Mouse (Mus musculus) megakaryocyte-erythroid progenitor cell, adult 5-6 weeks (primary cell): Measurements from ENCODE around the gene Mto1. TPM values are rescaled to one million over a fixed set of nuclear protein-coding genes. Genes with fewer than 3 reads are reported as not detected.
"Not testable (repeated sequence)": the region's sequence is repeated elsewhere in the genome, so short reads cannot be mapped to it uniquely, and the experiment has no call there.

Experiments
- ATAC-seq: replicated peaks from 2 replicates; pipeline ENCODE4 v1.8.0; 2016; ENCODE audit warnings: mild to moderate bottlenecking, inconsistent platforms; ENCODE audit not compliant: severe bottlenecking, poor library complexity, low FRiP score, low TSS enrichment
- total RNA-seq, 2 experiments: library from RNA; stranded (forward) in 1 of 2; stranded (reverse) in 1 of 2; fragments of 200-1000, 215-1000 nt in 1 of 2; fragments of >200 nt in 1 of 2; fragmentation: Nextera tagmentation in 1 of 2; gene quantifications; 2 replicates each; pipeline ENCODE4 v1.2.3; 2014 to 2017

The Mto1 gene
- total RNA-seq, 2 experiments from 2014 or later: 38.8 to 45.1 TPM

DNA sequence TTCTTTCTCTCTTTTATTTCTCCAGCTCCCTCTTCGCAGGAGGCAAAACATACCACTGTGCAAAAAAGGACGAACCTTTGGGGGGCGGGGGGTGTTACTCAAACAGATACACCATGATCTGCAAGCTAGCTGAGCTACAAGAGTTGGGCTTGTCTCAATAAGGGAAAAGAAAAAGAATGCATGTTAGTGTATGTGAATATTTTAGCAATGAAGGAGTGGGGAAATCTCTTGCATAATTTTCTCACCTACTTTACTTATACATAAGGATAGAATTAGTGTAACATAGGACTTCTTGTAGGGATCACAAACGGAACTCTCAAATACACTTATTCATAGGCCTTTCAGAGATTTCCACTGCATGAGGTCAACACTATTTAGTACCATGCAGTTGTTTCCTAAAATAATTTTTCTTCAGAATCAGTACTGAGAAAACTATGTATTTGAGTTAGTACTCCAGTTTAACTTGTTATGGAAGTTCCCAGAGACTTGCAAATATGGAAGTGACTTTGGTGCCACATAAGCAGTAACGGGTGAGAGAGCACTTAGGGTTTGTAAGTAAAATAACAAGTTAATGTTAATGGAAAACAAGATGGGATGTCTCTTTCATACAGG lies 26.9 kb downstream of the Mto1 start:
- no peak for ATAC-seq

DNA sequence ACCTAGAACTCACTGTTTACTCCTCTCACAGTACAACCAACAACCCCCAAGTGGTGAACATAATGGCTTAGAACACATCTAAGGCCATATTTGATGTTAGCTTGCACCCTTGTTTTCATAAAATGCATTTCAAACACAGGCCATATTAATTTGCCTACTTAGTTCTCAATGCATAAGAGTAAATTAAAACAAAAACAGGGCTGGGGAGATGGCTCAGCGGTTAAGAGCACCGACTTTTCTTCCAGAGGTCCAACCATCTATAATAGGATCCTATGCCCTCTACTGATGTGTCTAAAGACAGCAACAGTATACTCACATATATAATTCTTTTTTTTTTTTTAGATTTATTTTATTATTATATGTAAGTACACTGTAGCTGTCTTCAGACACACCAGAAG lies 27.4 kb downstream of the Mto1 start:
- no peak for ATAC-seq

DNA sequence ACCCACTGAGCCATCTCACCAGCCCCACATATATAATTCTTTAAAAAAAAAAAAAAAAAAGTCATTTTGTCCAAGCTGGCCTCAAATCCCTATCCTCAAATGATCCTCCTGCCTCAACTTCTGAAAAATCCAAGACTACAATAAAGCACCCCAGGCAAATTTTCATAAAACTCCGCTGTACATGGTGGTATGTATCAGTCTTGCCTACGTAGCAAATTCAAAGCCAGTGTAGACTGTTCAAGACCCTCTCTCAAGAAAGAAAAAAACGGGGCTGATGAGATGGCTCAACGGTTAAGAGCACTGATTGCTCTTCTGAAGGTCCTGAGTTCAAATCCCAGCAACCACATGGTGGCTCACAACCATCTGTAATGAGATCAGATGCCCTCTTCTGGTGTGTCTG lies 27.9 kb downstream of the Mto1 start:
- no peak for ATAC-seq

DNA sequence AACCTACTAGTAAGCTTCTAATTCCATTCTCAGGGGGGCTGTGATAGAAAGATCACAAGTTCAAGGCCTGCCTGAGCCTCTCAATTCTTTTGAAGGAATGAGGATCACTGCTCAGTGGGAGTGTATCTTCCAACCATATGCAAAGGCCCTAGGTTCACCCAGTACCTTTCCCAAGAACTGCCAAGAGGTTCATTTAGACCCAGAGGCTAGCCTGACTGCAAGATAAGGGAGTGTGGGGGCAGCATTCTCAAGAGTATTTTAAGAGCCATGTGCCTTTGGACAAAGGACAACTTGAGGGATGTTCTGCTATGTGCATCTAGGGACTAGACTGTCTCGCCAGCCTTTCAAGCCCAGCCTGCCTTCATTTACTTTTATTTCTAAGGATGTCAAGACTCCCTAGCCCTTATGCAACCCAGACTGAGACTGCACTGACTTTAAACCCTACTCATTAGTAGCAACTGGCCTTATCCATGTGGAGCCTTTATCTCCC lies 28.6 kb downstream of the Mto1 start:
- ATAC-seq: peak; percentile 12; the same call in 1 of the 2 replicates

DNA sequence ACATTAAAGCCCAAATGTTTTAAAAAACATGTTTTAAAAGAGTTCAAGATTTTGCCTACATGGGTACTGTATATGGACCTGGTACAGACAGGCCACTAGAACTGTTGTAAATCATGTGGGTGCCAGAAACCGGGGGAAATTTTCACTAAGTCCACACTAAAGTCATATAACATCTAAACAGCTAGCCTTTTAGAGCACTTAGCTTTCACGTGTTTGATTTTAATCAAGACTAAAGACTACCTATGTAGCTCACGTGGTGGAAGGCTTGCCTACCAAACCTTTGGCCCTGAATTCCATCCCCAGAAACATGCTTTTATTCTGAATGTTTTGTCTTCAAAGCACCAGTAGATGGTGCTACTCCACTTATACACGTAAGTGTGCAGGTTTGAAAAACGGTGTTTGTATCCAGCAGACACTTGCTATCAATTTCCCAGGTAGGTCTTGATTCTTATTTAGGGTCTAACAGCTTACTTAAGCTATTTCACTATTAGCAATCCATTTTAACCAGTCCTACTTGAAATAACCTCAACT lies 29.1 kb downstream of the Mto1 start:
- peak; percentile 9; the same call in 1 of the 2 replicates for ATAC-seq

DNA sequence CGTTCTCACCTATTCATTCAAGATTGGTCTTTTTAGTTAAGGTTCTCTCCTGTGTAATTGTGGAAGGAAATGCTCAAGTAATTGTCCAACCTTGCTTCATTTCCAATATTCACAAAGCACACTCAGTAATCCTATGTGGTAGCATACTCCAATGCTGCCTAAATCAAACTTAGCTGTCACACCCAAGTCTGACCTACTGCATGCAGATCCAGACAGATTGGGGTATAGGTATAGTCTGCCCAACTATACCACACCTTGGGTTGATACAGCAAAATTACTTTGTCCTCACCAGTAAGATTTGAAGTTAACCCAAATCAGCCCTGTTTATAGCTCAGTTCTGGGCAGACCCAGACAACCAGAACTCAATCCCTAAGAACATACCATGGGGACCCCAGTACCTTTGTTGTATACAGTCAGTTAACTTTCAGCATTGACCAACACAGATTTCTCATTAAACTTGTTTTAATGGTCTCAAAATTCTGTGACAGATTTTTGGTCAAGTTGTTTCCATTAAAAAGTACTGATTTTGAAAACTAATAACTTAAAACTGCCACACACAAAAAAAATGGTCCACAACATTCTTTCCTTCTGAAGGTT lies 30.1 kb downstream of the Mto1 start:
- ATAC-seq: not testable (repeated sequence)

DNA sequence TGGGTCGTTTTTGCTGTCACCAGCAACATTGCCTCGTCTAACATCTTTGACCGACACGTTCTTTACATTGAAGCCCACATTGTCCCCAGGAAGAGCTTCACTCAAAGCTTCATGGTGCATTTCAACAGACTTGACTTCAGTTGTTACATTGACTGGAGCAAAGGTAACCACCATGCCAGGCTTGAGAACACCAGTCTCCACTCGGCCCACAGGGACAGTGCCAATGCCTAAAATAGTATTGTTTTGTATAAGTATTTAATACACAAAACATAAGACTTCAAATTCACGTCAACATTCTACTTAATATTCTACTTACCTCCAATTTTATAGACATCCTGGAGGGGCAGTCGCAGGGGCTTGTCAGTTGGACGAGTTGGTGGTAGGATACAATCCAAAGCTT lies 31.3 kb downstream of the Mto1 start:
- not testable (repeated sequence) for ATAC-seq

DNA sequence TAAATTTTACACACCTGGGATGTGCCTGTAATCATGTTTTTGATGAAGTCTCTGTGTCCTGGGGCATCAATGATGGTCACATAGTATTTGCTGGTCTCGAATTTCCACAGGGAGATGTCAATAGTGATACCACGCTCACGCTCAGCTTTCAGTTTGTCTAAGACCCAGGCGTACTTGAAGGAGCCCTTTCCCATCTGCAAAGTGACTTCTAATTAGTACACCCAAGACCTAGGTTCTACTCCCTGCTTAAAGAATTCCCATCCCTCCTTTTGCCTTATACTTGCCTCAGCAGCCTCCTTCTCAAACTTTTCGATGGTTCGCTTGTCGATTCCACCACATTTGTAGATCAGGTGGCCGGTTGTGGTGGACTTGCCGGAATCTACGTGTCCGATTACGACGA lies 32.2 kb downstream of the Mto1 start:
- not testable (repeated sequence) for ATAC-seq

DNA sequence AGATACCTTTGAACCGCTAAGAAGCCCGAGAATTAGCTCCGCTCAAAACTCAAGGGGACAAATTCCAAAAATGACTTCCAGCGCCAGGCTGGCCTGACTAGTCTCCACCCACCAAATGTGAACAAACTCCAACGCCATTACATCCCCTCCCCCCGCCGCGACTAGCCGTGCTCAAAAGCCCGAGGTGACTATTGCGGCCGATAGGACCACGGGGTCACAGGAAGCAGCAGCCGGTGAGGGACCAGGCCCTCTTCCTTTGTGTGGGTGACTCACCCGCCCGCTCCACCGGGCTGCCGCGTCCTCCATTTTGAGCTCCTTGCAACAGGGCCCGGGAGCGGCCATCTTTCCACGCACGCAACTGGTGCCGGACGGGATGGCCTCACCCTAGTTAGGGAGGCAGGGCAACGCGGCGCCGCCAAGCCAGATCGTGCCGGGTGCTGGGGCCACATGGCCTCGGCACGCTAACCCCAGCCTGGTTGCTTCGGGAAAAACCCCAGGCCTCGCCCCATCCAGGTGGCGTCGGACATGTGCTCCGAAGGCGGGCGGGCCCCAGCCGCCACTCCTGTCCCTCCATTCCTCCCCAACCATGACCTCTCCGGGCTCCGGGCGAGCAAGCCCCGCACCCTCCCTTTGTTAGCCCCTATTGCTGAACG lies 32.8 kb downstream of the Mto1 start:
- peak; percentile 37 for ATAC-seq

DNA sequence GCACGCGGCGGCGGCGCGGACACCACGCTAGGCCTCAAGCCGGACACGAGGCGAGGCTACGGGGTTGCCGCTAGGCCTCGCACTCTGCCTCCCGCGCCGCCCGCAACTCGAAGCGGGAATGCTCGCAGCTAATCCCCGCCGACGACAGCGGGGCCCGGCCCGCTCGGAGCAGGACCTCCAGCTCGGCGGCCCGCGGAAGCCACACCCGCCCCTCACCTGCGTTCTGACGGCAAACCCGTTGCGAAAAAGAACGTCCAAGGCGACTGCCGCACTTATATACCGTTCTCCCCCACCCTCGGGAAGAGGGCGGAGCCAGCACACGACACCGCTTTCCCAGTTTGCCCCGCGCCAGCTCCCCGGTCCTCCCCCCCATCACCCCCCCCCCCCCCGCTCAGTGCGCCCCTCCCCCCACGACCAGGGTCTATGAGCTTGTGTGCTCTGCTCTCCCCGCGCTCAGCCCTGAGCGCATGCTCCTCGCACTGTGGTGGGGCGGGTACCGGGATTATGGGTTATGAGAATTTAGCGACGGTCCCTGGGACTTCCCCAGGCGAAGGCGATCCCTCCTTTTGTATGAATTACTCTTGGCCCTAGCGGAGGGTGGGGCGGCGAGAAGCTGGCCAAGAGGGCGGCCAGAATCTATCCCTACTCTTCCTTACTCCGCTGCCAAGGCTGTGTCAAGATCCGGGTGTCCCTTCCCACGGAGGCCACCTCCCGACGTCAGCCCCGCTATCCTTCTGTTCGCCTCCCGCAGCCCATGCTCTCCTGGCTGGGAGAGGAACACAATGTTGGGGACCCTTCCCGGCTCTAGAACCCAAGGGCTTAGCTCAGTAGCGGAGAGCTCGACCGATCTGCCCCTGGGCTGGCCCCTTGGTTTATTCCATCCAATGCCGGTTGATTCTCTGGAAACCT lies 33.7 kb downstream of the Mto1 start:
- ATAC-seq: peak; percentile 71

DNA sequence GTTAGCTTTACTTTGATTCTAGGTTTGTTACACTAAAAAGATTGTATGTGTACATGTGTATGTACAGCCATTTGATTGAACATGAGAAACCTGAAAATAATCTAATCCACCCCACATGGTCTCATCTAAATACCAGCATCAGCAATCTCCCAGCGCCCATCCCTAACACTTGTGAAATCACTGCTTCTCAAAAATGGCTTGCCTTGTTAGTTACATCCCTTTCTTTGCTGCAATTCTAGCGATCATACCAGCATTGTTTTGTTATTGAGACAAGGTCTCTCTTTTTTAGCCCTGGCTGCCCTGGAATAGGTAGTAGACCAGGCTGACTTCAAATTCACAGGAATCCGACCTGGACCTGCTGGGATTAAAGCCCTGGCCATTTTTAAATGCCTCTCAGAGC lies 34.4 kb downstream of the Mto1 start:
- no peak for ATAC-seq

DNA sequence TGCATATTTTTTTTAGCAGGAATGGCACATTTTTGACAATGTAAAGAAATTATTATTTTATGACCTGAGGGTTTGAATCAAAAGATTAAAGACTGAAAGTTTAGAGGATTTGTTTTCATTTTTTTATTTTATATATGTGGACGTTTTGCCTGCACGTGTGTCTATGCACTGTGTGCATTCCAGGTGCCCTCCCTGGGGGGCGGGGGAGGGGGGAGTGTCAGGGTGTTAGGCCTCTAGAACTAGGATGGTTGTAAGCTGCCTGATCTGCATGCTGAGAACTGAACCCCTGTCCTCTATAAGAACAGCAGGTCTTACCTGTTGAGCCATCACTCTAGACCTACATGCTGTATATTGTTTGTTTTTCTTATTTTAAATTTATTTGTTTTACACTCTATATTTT lies 36.7 kb downstream of the Mto1 start:
- ATAC-seq: no peak

DNA sequence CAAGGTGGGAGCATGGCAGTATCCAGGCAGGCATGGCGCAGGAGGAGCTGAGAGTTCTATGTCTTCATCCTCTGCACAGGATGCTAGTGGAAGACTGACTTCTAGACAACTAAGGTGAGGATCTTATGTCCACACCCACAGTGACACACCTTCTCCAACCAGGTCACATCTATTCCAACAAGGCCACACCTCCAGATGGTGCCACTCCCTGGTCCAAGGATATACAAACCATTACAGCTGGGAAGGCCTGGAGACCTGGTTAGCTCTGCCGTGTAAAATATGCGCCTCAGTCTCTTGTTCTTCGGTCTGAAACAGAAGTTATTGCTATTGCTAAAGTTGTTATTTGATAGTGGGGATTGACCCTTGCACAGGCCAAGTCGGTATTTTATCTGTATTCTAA lies 40.0 kb downstream of the Mto1 start:
- ATAC-seq: not testable (repeated sequence)

DNA sequence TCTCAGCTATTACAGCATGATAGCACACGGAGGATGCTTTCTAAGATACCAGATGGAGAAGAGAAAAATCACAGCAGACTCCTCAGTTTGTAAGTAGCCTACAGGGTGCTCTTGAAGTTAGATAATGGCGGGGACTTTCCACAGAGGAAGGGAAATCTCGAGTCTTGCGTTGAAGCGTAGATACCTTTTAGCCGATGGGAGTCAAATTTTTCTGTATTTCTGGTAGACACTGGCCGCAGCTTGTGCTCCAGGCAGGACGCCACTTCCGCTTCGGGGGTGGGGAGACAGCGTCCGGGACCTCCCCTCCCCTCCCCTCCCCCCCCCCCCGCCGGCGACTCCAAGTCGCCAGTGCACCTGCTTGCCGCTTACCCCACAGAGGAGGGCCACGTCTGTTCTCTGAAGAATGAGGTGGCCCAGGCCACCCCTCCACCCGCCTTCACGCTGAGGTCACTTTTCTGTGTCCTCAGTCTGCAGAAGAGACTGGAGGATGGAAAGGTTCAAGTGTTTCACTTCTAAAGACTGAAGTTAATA lies 40.9 kb downstream of the Mto1 start, which contains the start of gene Eef1a1:
Gene Eef1a1, minus strand, starts transcription at position 262 of the 531 bp plus-strand sequence.
- peak; percentile 58; the same call in 1 of the 2 replicates for ATAC-seq

DNA sequence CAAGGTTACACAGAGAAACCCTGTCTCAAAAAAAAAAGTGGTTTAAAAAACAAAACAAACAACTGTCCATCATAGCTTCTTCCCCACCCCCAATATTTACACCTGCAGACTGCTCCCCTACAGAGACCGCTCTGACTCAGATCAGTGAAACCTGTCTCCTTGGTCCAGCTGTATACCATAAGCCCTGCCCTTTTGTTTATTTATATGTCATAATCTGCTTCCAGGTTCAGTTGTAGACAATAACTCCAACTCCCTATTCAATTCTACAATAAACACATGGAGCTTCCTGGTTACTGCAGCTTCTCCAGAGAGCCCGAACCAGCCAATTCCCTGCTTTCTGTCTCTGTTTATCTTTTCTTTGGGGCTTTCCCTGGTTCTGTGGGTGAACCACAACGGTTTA lies 43.2 kb downstream of the Mto1 start:
- ATAC-seq: no peak

DNA sequence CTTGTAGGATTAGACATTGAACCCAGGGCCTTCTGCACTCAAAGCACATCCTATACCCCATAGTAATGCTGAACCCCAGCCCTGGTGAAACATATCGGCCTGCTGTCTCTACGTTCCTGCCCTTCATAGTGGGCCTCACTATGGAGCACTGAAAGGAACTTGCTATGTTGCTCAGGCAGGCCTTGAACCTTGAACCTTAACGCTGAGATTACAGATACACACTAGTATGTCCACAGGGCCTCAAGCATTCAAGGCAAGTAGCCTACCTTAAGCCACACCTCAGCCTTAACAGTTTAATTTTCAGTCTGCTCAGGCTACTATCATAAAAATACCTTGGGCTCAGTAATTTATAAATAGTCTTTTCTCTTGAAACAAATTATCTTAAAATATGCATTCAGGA lies 44.2 kb downstream of the Mto1 start:
- no peak for ATAC-seq

DNA sequence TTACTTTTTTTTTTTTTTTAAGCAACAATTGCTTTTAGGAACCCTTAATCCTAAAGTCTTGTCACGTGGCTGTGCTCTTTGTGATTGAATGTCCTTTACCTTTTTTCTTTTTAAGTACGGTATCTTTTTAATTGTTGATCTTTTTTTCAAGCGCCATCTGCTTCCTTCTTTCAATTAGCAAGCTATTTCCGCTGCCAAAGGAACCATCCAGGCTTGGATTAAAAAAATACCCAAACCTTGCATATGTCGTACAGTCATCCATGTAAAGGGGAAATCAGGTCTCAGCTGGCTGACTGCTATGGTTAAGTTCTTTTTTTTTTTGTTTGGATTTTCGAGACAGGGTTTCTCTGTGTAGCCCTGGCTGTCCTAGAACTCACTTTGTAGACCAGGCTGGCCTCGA lies 45.2 kb downstream of the Mto1 start:
- no peak for ATAC-seq

DNA sequence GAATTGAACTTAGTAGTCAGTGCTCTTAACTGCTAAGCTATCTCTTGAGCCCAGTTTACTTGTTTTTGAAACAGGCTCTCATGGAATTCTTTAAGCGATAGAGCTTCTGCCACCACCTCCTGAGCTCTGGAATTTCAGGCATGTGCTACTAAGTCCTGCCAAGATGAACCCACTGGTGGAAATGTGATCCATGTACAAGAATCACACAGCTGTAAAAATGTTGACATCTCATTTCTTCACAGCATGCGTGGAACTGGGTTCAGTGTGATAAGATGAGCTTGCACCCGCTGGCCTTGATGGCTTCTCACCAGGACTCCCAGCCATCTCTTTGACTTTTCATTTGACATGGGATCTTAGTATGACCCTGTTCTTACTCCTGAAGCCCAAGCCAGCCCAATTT lies 52.4 kb downstream of the Mto1 start:
- ATAC-seq: no peak

DNA sequence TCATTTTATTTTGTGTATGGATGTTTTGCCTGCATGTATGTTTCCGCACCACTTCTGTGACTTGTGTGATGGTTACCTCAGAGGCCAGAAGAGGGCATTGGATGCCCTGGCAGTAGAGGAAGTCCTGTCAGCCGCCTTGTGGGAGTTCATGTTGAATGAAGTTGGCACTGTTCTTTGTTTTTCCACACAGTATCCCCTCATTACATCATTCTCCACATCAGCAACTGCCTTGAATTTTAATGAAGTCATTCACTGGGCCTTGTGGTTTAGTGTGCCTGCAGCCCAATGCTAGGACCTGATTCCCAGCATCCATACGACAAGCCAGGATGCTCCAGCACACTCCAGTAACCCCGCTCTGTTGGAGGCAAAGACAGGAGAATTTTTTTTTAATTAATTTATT lies 53.3 kb downstream of the Mto1 start:
- ATAC-seq: no peak
